Mouse (Mus musculus) MEL (cell line): ENCODE results near the gene Tnfrsf21. TPM values are rescaled to one million over a fixed set of nuclear protein-coding genes. Genes with fewer than 3 reads are reported as not detected.

Experiments used
- DNase-seq: peaks from one replicate; pipeline ENCODE4 v3.0.0; 2011; ENCODE audit warnings: low read depth, low spot score
- H3K27ac ChIP-seq: 2 replicates; pipeline ENCODE4 v1.5.1; 2012; ENCODE audit warnings: low read depth, mild to moderate bottlenecking, control low read depth, low read length, moderate library complexity; ENCODE audit not compliant: control insufficient read depth
- H3K27me3 ChIP-seq, 2 experiments: fragments of 150-350 bp in 1 of 2; sonication (generic) in 1 of 2; 2 replicates each; pipeline ENCODE4 v1.6.1; 2012; ENCODE audit warnings: low read length in 2 of 2, mild to moderate bottlenecking in 2 of 2, improper control_type of control experiment in 1 of 2, moderate library complexity in 1 of 2; ENCODE audit not compliant: insufficient read depth in 2 of 2, control insufficient read depth in 1 of 2
- H3K36me3 ChIP-seq, 2 experiments: 2 replicates each; pipeline ENCODE4 v1.6.1; 2012 to 2014; ENCODE audit warnings: low read length in 2 of 2, improper control_type of control experiment in 1 of 2, inconsistent platforms in 1 of 2, mild to moderate bottlenecking in 1 of 2; ENCODE audit not compliant: insufficient read depth in 2 of 2, control insufficient read depth in 1 of 2
- H3K4me1 ChIP-seq, 2 experiments: fragments of 150-350 bp in 1 of 2; sonication (generic) in 1 of 2; 2 replicates each; pipeline ENCODE4 v1.6.1; 2012; ENCODE audit warnings: low read length in 2 of 2, improper control_type of control experiment in 1 of 2, mild to moderate bottlenecking in 1 of 2; ENCODE audit not compliant: insufficient read depth in 2 of 2, control insufficient read depth in 1 of 2
- H3K4me3 ChIP-seq, 2 experiments: fragments of 150-350 bp in 1 of 2; sonication (generic) in 1 of 2; 2 replicates each; pipeline ENCODE4 v1.5.1; 2012; ENCODE audit warnings: low read depth in 2 of 2, low read length in 2 of 2, mild to moderate bottlenecking in 2 of 2, moderate library complexity in 2 of 2, control low read depth in 1 of 2, improper control_type of control experiment in 1 of 2; ENCODE audit not compliant: control insufficient read depth in 1 of 2, insufficient read depth in 1 of 2
- H3K79me2 ChIP-seq: 2 replicates; pipeline ENCODE4 v1.6.1; 2012; ENCODE audit warnings: mild to moderate bottlenecking, low read length, moderate library complexity; ENCODE audit not compliant: control insufficient read depth, poor library complexity, insufficient read depth
- H3K9ac ChIP-seq: 2 replicates; pipeline ENCODE4 v1.6.1; 2012; ENCODE audit warnings: low read depth, mild to moderate bottlenecking, control low read depth, low read length, moderate library complexity; ENCODE audit not compliant: control insufficient read depth, poor library complexity, severe bottlenecking
- H3K9me3 ChIP-seq: fragments of 150-350 bp; sonication (generic); replicated peaks from 2 replicates; pipeline ENCODE4 v1.6.1; 2012; ENCODE audit warnings: mild to moderate bottlenecking, low read length, improper control_type of control experiment, moderate library complexity; ENCODE audit not compliant: insufficient read depth
- CHD2 ChIP-seq: IDR thresholded peaks from 2 replicates; pipeline ENCODE4 v1.6.1; 2011; ENCODE audit warnings: low read length, improper control_type of control experiment
- CTCF ChIP-seq, 3 experiments: IDR thresholded peaks in 2 of 3; conservative IDR thresholded peaks in 1 of 3; 2 replicates each; pipeline ENCODE4 v1.5.1; 2011 to 2012; ENCODE audit warnings: low read length in 3 of 3, low read depth in 2 of 3, mild to moderate bottlenecking in 2 of 3, improper control_type of control experiment in 1 of 3, inconsistent platforms in 1 of 3, mixed read lengths in 1 of 3, moderate library complexity in 1 of 3; ENCODE audit not compliant: control insufficient read depth in 1 of 3, insufficient read depth in 1 of 3, poor library complexity in 1 of 3, severe bottlenecking in 1 of 3
- GABPA ChIP-seq: IDR thresholded peaks from 2 replicates; pipeline ENCODE4 v1.6.1; 2012; ENCODE audit warnings: low read depth, mild to moderate bottlenecking, inconsistent platforms, low read length, improper control_type of control experiment, moderate library complexity
- JUND ChIP-seq: IDR thresholded peaks from 2 replicates; pipeline ENCODE4 v1.6.1; 2011; ENCODE audit warnings: low read depth, mild to moderate bottlenecking, improper control_type of control experiment, low read length
- KAT2A ChIP-seq: conservative IDR thresholded peaks from 2 replicates; pipeline ENCODE4 v1.6.1; 2012; ENCODE audit warnings: low read depth, low read length, improper control_type of control experiment, inconsistent platforms
- MAFK ChIP-seq: IDR thresholded peaks from 2 replicates; pipeline ENCODE4 v1.6.1; 2011; ENCODE audit warnings: low read depth, mild to moderate bottlenecking, low read length, improper control_type of control experiment, borderline replicate concordance
- MAZ ChIP-seq: IDR thresholded peaks from 2 replicates; pipeline ENCODE4 v1.6.1; 2012; ENCODE audit warnings: low read depth, mild to moderate bottlenecking, inconsistent platforms, low read length, improper control_type of control experiment
- MXI1 ChIP-seq: IDR thresholded peaks from 2 replicates; pipeline ENCODE4 v1.6.1; 2011; ENCODE audit warnings: mild to moderate bottlenecking, low read depth, low read length, improper control_type of control experiment
- MYB ChIP-seq: IDR thresholded peaks from 2 replicates; pipeline ENCODE4 v1.6.1; 2011; ENCODE audit warnings: mild to moderate bottlenecking, low read depth, low read length, improper control_type of control experiment
- NELFE ChIP-seq: IDR thresholded peaks from 2 replicates; pipeline ENCODE4 v1.6.1; 2011; ENCODE audit warnings: low read depth, low read length, improper control_type of control experiment
- POLR2A ChIP-seq, 2 experiments: IDR thresholded peaks; 2 replicates each; pipeline ENCODE4 v1.6.1; 2011 to 2012; ENCODE audit warnings: low read length in 2 of 2, mild to moderate bottlenecking in 2 of 2, control low read depth in 1 of 2, improper control_type of control experiment in 1 of 2, low read depth in 1 of 2, moderate library complexity in 1 of 2; ENCODE audit not compliant: control insufficient read depth in 1 of 2, insufficient read depth in 1 of 2, poor library complexity in 1 of 2
- RAD21 ChIP-seq: IDR thresholded peaks from 2 replicates; pipeline ENCODE4 v1.6.1; 2011; ENCODE audit warnings: mild to moderate bottlenecking, low read depth, low read length, improper control_type of control experiment
- SMC3 ChIP-seq: IDR thresholded peaks from 2 replicates; pipeline ENCODE4 v1.6.1; 2011; ENCODE audit warnings: low read depth, low read length, improper control_type of control experiment
- TBP ChIP-seq: IDR thresholded peaks from 2 replicates; pipeline ENCODE4 v1.8.0; 2011; ENCODE audit warnings: low read depth, low read length, improper control_type of control experiment
- polyA plus RNA-seq, 2 experiments: library from polyadenylated mRNA; stranded (reverse) in 1 of 2; unstranded in 1 of 2; fragments of >175 nt in 1 of 2; fragments of >200 nt in 1 of 2; gene quantifications; 2 replicates each; pipeline versions ENCODE4 v1.2.1 to v1.2.4; 2012; ENCODE audit warnings: low replicate concordance in 2 of 2, low read depth in 1 of 2; ENCODE audit not compliant: insufficient read length in 2 of 2, insufficient read depth in 1 of 2, missing spikeins in 1 of 2
- total RNA-seq: library from RNA; depleted of rRNA; stranded (reverse); fragments of 300-350 nt; gene quantifications from 2 replicates; pipeline ENCODE4 v1.2.3, GENCODE M21; 2012

The Tnfrsf21 gene
- total and polyA plus RNA-seq, 3 experiments, result not detected

GRCm38 (mm10) chr17:43012718-43013117 lies 3.6 kb upstream of the Tnfrsf21 start:
- Histone ChIP-seq H3K36me3 (no peaks in the 10 kb centered on the region), H3K9me3 (no peaks in the 10 kb centered on the region), H3K27ac (no peak overlapping the region), H3K9ac (no peak overlapping the region), H3K79me2 (no peaks in the 10 kb centered on the region), H3K4me3 (no peak overlapping the region), H3K27me3 (no peaks in the 10 kb centered on the region), H3K4me1 (no peaks in the 10 kb centered on the region)
- peak; percentile 9 for DNase-seq
- peak; percentile 25 for TF ChIP-seq RAD21
- no peak for TF ChIP-seq MYB
- no peak for TF ChIP-seq TBP
- peak in 2 of 3 experiments; percentile 30 to 69; a peak in 4 of 6 replicates for TF ChIP-seq CTCF (IDR thresholded peaks at IDR 0.05 in 2 of 3, conservative IDR thresholded peaks at IDR 0.05 in 1 of 3; ENCODE audit: control insufficient read depth in 1 of 3, insufficient read depth in 1 of 3, low read depth in 2 of 3, low read length in 3 of 3, poor library complexity in 1 of 3, severe bottlenecking in 1 of 3)

- Histone ChIP-seq H3K9me3 (no peaks in the 10 kb centered on the region), H3K79me2 (no peaks in the 10 kb centered on the region), H3K9ac (no peak overlapping the region), H3K27ac (no peak overlapping the region), H3K36me3 (no peaks in the 10 kb centered on the region), H3K4me3 (no peak overlapping the region), H3K27me3 (no peaks in the 10 kb centered on the region), H3K4me1 (no peaks in the 10 kb centered on the region)
- TF ChIP-seq CHD2 (no peak), RAD21 (no peak), GABPA (no peak), CTCF (IDR thresholded peaks at IDR 0.05 in 2 of 3, conservative IDR thresholded peaks at IDR 0.05 in 1 of 3; ENCODE audit: control insufficient read depth in 1 of 3, insufficient read depth in 1 of 3, low read depth in 2 of 3, low read length in 3 of 3, poor library complexity in 1 of 3, severe bottlenecking in 1 of 3) (no peak), JUND (no peak), MAZ (no peak), SMC3 (no peak)
- DNase-seq, result no peak
Measured at GRCm38 (mm10) chr17:43017341-43018052, 1.1 kb downstream of the Tnfrsf21 start.

GRCm38 (mm10) chr17:43018071-43018470 lies 1.7 kb downstream of the Tnfrsf21 start:
- Histone ChIP-seq H3K9me3 (no peaks in the 10 kb centered on the region), H3K27me3 (no peaks in the 10 kb centered on the region), H3K36me3 (no peaks in the 10 kb centered on the region), H3K4me1 (no peaks in the 10 kb centered on the region), H3K27ac (no peak overlapping the region), H3K79me2 (no peaks in the 10 kb centered on the region)
- no peak for DNase-seq
- TF ChIP-seq MAFK (no peak), KAT2A (no peak), MYB (no peak), NELFE (no peak), MXI1 (no peak), POLR2A (IDR thresholded peaks at IDR 0.05; ENCODE audit: control insufficient read depth in 1 of 2, insufficient read depth in 1 of 2, low read depth in 1 of 2, low read length in 2 of 2, poor library complexity in 1 of 2) (no peak)
- TF ChIP-seq, all 39 proteins: peak for 0
- no peak overlapping the region for H3K4me3 ChIP-seq
- no peak overlapping the region for H3K9ac ChIP-seq
